Mouse (Mus musculus) inflammation-experienced regulatory T-cells, adult 6 months (primary cell): ENCODE measurements around the gene Cyp2b19. TPM values are rescaled to one million over a fixed set of nuclear protein-coding genes. Genes with fewer than 3 reads are reported as not detected.
"Not testable (repeated sequence)": the region's sequence is repeated elsewhere in the genome, so short reads cannot be mapped to it uniquely, and the experiment has no call there.

Experiments used
- ATAC-seq: one replicate; pipeline ENCODE4 v1.8.0; 2017
- polyA plus RNA-seq, 3 experiments: library from polyadenylated mRNA; unstranded; fragments of 100-300 nt; shearing (Covaris generic); gene quantifications; one replicate each; pipeline ENCODE4 v1.2.1; 2017

Cyp2b19 gene
- not detected for polyA plus RNA-seq

DNA sequence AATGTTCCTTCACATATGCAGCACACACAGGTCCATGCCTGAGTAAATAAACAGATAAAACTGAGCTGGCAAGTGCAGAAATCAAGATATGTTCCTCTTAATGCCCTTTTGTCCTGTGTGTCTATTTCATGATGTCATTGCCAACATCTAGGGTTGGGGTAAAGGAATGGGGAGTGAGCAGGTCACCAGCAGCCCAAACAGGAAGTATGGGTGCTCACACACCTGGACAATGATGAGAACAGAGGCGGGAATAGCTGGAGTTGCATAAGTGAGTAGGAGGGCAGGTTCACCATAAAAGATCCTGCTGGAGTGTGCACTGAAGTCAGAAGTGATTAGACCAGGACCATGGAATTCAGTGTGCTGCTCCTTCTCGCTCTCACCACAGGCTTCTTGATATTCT is at the start of gene Cyp2b19:
Gene Cyp2b19, plus strand, starts transcription at position 301 of the 400 bp plus-strand sequence.
- ATAC-seq, result no peak

DNA sequence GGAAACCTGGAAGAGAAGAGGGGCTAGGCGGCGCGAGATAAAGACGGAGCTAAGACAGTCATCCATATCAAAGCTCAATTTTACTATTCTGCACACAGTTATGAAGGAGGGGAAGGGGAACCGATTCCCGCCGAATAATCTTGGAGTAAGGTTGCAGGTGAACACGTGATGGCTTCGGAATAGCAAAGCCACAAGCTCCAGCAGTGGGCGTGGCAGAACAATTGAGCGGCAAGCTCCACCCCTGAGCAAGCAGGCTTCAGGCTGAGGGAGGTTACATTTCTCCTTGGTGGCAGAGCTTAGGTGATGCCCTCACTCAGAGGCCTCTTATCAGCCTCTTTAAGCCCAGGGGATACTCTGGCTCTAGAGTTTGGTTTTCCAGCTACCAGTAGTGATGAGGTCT is 45.9 kb upstream of the Cyp2b19 start:
- ATAC-seq, result no peak

DNA sequence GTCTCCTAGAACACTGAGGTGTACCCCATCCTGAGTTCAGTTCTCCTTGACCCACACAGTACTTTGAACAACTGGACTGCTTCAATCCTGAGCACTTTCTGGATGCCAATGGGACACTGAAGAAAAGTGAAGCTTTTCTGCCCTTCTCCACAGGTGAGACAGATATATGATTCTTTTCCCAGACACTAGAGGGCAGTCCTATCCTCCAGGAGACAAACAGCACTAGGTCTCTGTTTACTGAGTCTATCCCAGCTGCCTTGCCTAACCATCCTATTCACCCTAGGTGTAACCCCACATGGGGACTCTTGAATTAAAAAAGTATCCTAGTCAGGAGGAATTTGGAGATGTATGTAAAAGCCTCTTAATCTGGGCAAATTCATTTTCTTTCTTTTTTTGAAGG is 18.0 kb upstream of the Cyp2b19 start:
- ATAC-seq, result no peak

DNA sequence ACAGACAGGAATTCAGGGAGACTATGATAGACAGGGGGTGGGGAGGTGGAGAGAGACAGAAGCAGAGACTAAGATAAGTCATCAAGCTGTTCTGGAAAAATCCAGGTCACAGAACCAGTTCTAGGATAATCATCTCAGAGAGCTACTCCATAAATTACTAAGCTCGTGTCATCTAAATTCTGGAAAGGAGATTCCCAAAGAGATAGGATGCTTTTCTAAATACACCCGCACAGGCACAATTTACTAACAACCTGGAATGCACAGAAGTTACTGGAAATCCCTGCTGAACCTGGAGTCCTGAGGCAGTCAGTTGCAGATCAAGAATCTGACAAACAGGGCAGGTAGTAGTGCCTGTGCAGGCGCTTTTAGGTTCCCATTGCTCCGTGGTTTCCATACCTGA is 13.0 kb upstream of the Cyp2b19 start:
- ATAC-seq, result no peak

DNA sequence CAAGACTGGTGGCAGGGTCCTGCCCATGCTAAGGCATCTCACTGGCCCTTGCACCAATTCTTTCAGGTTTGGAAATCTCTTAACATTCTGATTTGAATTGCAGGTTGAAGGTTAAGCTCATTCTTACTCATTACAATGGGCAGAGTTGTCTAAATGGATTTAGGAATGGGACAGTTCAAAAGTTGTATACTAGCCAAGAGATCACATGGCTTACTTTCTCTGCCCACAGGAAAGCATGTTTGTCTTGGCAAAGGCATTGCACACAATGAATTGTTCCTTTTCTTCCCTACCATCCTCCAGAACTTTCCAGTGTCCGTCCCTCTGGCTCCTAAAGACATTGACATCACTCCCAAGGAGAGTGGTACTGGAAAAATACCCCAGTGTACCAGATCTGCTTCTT is 11.5 kb upstream of the Cyp2b19 start:
- ATAC-seq, result no peak

DNA sequence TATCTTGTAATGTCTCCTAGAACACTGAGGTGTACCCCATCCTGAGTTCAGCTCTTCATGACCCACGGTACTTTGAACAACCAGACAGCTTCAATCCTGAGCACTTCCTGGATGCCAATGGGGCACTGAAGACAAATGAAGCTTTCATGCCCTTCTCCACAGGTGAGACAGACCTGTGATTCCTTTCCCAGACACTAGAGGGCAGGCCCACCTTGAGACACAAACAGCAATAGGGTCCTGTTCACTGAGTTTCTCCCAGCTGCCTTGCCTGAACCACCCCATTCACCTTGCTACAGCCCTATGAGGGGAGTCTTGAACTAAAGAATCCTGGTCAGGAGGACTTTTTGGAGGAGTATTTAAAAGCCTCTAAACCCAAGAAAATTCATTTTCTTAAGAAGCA is 10.1 kb downstream of the Cyp2b19 start:
- ATAC-seq, result no peak

DNA sequence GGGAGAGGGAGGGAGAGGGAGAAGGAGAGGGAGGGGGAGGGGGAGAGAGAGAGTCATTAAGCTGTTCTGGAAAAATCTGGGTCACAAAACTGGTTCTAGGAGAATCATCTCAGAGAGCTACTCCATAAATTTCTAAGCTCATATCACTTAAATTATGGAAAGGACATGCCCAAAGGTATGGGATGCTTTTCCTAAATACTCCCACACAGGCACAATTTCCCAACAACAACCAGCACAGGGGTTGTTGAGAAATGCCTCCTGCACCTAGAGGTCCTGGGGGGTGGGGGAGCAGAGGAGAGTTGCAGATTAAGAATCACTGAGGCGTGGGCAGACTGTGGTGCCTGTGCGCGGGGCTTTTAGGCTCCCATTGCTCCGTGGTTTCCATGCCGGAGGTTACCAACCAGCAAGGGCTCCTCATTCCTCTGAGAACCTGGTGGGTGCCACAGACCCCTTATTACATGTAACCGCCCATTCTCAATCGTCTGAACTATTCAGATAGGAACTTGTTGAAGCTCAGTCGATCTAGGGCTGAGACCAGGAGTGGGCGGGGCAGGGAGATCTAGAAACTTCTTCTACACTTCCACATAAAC is 13.0 kb downstream of the Cyp2b19 start:
- no peak for ATAC-seq

DNA sequence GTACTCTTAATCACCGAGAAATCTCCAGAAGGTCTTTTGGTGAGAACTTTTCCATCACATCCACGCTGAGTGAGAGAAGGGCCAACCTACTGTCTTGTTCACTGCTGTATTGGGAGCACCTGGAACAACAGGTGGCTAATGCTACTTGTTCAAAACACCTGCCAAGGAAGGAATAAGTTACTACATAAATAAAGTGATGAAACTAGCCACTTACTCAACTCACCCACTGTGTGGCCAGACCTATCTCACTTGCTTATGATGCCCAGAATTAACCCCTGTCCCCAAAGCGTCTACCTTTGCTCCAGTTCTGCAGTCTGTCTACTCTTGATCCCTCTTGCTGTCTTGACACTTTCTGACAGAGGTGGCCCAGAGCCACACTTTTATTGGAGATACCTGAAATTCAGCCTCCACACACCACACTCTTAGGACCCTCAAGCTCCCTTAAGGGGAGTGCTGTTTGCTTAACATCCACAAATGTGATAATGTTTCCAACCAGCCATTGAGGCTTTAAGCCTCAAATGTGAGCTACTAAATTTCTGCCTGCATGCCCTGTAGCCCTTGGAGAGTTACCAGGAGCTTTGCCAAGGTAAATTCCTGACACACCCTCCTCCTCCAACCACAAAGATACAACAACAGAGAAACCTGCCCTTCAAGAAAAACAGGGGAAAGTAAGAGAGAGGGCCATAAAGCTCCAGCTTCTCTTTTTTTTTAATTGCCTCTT is 16.1 kb downstream of the Cyp2b19 start:
- ATAC-seq, result no peak

DNA sequence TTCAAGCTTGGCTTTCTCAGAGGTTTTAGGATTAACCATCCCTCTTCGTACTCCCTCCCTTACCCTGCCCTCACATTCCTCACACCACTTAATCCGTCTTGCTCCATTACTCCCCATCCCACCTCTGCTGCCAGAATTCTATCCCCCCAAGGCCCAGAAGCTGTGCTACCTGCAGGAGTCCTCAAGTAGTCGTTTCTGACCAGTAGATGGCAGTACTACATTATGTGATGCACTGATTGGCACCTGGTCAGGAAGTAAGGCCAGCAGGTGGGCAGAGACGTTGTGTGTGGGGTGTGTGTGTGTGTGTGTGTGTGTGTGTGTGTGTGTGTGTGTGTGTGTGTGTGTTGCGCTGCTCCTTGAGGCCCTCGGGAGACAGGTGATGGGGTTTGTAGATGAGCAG is 18.9 kb downstream of the Cyp2b19 start:
- ATAC-seq, result no peak

DNA sequence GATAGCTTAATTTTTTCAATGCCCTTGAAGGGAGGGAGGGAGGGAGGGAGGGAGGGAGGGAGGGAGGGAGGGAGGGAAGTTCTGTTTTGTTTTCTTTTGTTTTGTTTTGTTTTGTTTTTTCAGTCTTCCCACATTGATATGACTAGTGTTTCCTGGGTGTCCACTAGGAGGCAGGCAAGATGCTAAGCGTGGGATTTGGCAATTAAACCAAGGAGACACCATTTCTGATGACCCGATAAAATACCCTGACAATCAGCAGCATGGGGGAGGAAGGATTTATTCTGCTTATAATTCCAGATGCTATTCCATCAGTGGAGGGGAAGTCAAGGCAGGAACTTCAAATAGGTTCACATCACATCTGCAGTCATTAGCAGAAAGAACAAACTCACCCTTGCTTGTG is 20.9 kb downstream of the Cyp2b19 start:
- ATAC-seq, result no peak

DNA sequence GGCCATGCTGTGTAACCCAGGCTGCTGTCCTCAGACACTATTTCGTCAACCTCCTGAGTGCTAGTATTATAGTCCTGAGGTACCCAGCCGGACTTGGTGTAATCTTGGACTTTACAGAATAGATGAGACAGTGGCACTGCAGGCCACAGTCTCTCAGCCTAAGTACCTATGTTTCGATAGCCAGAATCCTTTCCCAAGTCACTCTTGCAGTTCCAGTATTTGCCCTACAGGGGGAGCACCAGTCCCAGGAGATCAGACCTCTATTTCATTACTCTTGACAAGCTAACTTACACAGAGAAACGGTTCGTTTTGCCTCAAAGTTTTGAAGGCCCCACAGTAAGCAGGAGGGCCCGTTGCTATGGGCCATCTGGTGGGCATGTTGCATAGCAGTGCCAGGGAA is 21.5 kb downstream of the Cyp2b19 start:
- no peak for ATAC-seq

DNA sequence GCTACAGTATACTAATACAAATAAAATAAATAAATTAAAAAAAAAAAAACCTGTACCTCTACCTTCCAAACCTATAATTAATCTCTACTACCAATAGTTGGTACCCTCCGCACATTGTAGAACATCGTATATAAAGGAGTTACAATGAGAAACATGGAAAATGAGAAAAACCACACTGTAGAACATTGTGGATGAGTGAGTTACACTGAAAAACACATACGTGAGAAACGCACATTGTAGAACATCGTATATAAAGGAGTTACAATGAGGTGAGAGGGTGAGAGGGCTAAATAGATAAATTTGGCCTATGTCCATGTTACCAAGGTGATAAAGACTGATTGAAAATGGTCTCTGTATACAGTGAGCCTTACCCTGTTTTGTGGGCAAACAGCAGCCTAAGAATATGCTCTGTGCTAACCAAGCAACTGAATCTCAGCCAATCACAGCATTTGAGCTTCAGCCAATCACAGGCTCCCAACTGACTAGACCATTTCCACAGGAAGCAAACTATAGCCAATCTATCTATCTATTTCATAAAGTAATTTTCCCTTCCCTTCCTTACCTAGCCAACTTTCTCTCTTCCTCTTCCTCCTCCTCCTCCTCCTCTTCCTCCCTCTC is 23.0 kb downstream of the Cyp2b19 start:
- ATAC-seq, result peak; percentile 67

DNA sequence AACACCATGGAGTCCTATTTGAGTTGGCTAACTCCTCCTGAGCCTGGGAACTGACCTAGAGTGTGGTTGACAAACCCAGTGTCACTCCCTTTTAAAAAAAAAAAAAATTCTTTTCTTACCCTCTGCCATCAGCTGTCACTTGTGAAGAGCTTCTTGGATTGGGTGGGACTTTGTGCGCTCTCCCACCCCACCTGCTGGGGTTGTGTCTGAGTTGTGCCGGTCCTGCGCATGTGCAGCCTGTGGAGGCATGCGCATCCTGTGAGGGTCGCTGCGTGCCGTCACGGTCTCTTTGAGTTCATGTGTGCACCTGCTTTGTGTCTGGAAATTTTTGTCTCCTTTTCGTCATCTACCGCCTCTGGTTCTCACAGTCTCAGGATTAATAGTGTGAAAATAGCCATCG is 23.6 kb downstream of the Cyp2b19 start:
- no peak for ATAC-seq

DNA sequence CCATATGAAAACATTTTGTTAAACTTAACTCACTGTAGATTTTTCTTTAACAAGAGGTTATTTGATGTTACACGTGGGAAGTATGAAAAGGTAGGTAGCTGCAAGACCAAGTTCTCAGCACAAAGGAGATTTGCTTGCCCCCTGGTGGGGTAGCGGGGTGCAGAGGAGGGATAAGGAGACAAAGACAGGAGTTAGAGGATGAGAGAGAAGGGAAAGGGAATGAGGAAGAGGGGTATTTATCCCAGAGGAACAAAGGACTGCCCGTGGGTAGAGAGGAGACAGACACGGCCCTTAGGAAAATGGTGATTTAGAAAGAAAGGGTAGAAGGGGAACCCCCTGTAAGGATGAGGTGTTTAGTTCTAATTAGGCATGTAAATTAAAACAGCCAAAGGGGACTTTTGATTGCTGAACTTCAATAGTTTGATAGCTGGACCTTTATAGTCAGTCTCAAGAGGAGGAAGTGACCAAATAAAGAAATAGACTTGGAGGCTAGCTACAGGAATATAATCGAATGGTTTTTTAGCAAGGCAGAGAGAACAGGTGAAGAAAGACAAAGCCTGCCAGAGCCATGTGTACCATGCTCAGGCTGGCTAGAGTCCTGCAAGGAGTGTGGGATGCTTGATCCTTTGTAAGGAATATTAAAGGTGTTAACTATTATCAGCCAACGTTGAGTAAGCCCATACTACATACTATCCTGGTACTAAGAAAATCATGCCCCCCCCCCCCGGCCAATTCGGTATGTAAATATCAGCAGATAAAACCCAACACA is 24.2 kb downstream of the Cyp2b19 start:
- no peak for ATAC-seq

DNA sequence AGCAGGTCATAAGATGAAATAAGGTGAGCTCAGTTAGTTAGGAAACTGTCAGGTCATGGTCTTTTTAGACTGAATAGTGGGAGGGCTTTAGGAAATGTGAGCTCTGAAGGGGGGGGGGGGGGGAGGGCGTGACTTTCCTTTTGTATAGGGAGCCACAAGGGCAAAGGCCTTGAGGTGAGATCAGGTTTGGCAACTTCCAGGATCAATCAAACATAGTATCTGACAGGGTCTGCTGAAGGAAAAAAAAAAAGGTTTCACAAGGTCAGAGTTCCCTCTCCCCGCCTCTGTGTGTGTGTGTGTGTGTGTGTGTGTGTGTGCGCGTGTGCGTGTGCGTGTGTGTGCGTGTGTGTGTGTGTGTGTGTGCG is 24.8 kb downstream of the Cyp2b19 start:
- no peak for ATAC-seq

DNA sequence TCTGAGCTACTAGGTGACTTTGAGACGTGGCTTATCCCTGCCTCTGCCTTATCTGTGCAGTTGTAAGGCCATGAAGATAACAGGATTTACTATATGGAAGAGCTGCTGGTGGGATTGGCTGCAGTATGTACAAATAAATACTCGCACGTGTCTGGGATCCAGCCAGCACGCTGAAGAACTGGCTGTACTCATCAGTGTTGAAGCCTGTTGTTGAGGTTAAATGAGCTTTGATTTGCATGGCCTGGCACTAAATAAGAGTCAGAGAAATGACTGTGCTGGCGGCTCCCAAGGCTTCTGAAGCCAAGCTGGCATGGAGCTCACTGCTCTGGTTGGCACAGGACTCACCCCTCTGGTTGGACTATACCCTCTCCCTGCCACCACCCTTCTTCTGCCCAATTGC is 26.2 kb downstream of the Cyp2b19 start:
- no peak for ATAC-seq

DNA sequence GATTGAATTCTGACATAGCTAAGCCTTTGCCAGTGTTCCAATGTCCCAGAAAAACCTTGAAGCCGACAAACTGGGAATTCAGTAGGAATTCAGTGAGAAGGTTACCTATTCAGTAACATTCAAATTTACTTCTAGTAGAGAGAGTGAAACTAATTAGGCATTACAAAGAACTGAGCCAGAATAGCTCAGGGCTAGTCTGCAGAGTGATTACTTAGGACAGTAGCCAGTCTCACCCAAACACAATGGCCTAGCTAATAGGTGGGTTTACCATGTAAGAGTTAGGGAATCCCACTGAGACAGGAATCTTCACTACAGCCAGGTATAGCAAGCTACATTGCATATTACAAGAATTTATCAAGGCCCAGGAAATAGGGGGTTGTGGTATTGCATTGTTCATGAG is 29.1 kb downstream of the Cyp2b19 start:
- ATAC-seq, result not testable (repeated sequence)

DNA sequence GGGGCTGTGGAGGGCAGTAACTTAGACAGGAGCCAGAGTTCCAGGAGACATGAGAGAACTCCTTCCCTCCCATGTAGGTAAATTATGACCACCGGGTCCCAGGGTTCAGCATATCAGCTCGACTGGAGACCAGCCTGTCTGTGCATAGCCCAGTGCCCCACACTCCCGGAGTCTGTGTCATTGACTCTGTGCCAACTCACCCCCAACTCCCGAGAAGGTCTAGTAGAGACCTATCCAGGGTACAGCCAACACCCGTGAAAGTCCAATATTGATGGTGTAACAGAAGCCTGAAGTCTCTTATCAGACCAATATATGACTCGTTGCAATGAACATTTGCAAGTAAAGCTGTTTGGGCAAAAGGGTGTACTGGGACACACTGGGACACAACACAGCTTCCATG is 33.0 kb downstream of the Cyp2b19 start:
- no peak for ATAC-seq

DNA sequence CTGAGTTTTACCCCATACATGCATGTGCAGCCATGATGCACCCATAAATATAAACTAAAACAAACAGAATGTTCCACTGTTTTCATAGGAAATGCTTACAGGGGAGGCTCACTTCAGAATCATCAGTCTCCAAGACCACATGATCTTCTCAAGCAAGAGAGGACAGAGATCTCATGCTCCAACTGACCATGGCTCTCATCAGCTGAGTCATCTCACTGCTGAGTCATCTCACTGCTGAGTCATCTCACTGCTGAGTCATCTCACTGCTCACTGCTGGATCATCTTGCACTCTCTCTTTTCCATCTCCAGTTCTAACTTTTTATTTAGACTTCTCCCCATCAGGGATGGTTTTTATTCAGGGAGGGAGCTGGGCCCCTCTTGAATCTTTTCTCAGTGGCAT is 43.2 kb downstream of the Cyp2b19 start:
- ATAC-seq, result no peak

DNA sequence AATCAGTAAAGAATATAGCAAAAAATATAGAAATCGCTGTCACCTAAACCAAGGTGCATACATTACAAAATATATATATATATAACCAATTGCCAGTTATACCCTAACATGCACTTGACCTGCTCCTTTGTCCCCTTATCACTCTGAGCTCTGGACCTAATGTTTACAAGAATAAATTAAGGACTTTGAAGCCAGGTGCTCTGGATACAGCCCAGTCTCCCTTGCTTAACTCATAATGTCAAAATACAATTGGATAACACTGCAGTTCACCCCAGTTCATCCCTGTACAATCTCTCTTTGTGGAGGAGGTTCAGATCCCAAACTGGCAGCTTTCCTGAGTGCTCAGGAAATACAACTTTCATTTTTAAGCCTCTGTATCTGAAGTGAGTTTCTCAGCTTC is 44.1 kb downstream of the Cyp2b19 start:
- ATAC-seq, result no peak

DNA sequence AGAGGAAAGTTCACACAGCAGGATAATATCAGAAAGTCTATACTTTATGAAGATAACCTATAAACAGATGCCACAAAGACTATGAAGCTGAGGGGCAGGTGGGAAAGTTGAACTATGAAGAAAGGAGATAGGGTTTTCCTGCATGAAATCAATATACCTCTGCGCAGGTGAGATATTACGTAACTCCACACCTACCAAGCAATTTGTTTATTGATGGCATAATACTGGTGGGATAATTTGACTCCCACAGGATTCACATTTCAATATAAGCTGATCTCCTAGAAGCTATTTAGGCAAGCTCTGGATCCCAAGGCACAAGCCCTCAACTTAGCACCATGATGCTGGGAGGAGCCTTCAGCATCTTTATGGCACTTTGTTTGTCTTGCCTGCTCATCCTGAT is 51.6 kb downstream of the Cyp2b19 start, which contains the start of gene Cyp2g1:
Gene Cyp2g1, plus strand, starts transcription at position 301 of the 400 bp plus-strand sequence.
- no peak for ATAC-seq
